Mouse (Mus musculus): Measurements from ENCODE around the gene Card19.

DNA sequence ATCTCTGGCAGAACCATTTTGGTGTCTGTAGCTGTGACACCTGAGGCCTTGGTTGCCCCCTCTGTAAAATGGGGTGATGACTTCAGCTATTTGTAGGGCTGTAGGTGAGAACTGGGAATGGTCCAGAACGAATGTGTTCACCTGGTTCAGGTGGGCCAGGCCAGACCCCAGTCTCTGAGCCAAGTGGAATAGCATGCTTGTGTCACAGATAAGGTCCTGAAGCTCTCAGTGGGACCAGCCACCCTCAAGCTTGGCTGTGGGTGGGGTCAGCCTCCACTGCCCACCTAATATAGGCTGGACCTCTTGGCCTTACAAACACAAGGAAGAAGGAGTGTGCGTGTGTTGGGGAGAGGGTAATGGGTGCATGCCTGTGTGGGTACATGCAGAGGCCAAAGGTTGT is 9.5 kb downstream of the Card19 start:
- TF ChIP-seq CTCF (IDR thresholded peaks at IDR 0.05; ENCODE audit: control insufficient read depth, insufficient read depth, insufficient replicate concordance, low read depth, low read length) (no peak), POLR2A (IDR thresholded peaks at IDR 0.05; ENCODE audit: control insufficient read depth, low read depth, low read length) (no peak)

Data from testis, adult 2 months (tissue).